Mouse (Mus musculus) testis, adult 2 months (tissue): ENCODE measurements at regions not wholly inside any gene's neighbourhood (a gene's known extent, or its start where the extent isn't known, plus 50 kb on each side); places are given as distances from the start of the nearest gene placed in this dataset.
A peak's percentile ranks its signal among the peaks of the same experiment; 100 is the strongest.

Experiments used
- H3K27ac ChIP-seq: fragments of 200-500 bp; 2 replicates; pipeline ENCODE4 v1.5.1; 2012; ENCODE audit warnings: low read depth, low read length; ENCODE audit not compliant: control insufficient read depth, insufficient read depth
- H3K27me3 ChIP-seq: fragments of 200-500 bp; 2 replicates; pipeline ENCODE4 v1.6.1; 2012; ENCODE audit warnings: mild to moderate bottlenecking, low read length, moderate library complexity; ENCODE audit not compliant: control insufficient read depth, insufficient read depth
- H3K36me3 ChIP-seq: fragments of 200-500 bp; 2 replicates; pipeline ENCODE4 v1.6.1; 2012; ENCODE audit warnings: mild to moderate bottlenecking, low read length; ENCODE audit not compliant: control insufficient read depth, insufficient read depth
- H3K4me1 ChIP-seq: fragments of 200-500 bp; 2 replicates; pipeline ENCODE4 v1.6.1; 2012; ENCODE audit warnings: low read length; ENCODE audit not compliant: control insufficient read depth, insufficient read depth
- H3K4me3 ChIP-seq: fragments of 200-500 bp; 2 replicates; pipeline ENCODE4 v1.5.1; 2012; ENCODE audit warnings: low read depth, mild to moderate bottlenecking, low read length, moderate library complexity, mixed read lengths; ENCODE audit not compliant: control insufficient read depth
- CTCF ChIP-seq: fragments of 200-500 bp; IDR thresholded peaks from 2 replicates; pipeline ENCODE4 v1.5.1; 2012; ENCODE audit warnings: low read depth, mild to moderate bottlenecking, inconsistent platforms, low read length, moderate library complexity; ENCODE audit not compliant: control insufficient read depth, insufficient read depth, insufficient replicate concordance
- POLR2A ChIP-seq: fragments of 200-500 bp; IDR thresholded peaks from 2 replicates; pipeline ENCODE4 v1.6.1; 2012; ENCODE audit warnings: low read depth, mild to moderate bottlenecking, inconsistent platforms, low read length, moderate library complexity; ENCODE audit not compliant: control insufficient read depth

- H3K36me3 ChIP-seq: no peaks in the 10 kb centered on the region
Observed at GRCm38 (mm10) chr8:114063566-114063965, 69.8 kb upstream of the Nudt7 start.

DNA sequence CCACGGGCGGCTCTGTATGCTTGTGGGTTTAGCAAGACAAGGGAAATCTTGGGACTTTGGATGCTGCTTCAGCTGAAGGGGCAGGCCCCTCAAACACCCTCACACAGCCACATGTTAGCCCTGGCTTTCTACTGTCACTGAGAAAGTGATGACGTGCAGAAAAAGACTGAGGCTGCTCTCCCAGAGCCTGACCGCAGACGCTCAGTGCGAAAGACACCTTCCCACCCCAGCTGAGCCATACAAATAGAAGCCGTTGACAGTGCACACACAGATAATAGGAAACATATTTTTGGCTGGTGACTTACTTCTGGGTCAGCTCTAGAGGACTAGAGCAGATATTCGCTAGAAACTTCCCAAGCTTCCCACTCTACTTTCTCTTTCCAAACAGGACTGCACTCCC, 61.0 kb upstream of the Nudt7 start:
- H3K4me3 ChIP-seq: no peak overlapping the region
- TF ChIP-seq CTCF: no peak
- no peak for TF ChIP-seq POLR2A
- no peaks in the 10 kb centered on the region for H3K27me3 ChIP-seq
- H3K27ac ChIP-seq: no peak overlapping the region
- H3K36me3 ChIP-seq: no peaks in the 10 kb centered on the region
- no peaks in the 10 kb centered on the region for H3K4me1 ChIP-seq

More at GRCm38 (mm10) chr8:114063566-114063965, 69.8 kb upstream of the Nudt7 start:
- Histone ChIP-seq H3K4me3 (no peak overlapping the region), H3K4me1 (no peaks in the 10 kb centered on the region), H3K27ac (no peak overlapping the region), H3K27me3 (no peaks in the 10 kb centered on the region)
- TF ChIP-seq POLR2A: no peak
- no peak for TF ChIP-seq CTCF

- no peaks in the 10 kb centered on the region for H3K27me3 ChIP-seq
- TF ChIP-seq POLR2A (no peak), CTCF (peak; percentile 79; the same call in 1 of the 2 replicates)
- H3K4me3 ChIP-seq: no peak overlapping the region
- H3K27ac ChIP-seq: no peak overlapping the region
- H3K36me3 ChIP-seq: no peaks in the 10 kb centered on the region
- no peaks in the 10 kb centered on the region for H3K4me1 ChIP-seq
Observed at GRCm38 (mm10) chr8:114074122-114074521, 59.2 kb upstream of the Nudt7 start.

DNA sequence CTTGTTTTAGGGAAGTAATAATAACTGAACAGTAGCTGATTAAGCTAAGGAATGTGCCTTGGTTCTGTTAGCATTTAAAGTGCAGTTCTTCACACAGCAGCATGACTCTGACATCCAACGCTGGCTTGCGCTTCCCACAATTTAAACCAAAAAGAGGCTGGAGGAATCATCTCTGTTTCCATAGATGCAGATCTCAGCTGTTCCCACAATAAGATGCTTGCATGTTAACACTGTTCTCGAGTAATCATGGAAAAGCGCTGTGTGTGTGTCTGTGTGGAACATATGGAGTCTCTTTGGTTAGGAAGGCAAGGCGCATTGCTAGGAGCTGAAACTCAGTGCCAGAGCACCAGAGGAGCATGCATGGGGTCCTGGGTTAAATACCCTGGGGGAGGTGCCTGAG, 56.7 kb upstream of the Nudt7 start:
- Histone ChIP-seq H3K4me3 (no peak overlapping the region), H3K27ac (no peak overlapping the region), H3K4me1 (no peaks in the 10 kb centered on the region), H3K27me3 (no peaks in the 10 kb centered on the region), H3K36me3 (no peaks in the 10 kb centered on the region)
- TF ChIP-seq POLR2A (no peak), CTCF (no peak)

DNA sequence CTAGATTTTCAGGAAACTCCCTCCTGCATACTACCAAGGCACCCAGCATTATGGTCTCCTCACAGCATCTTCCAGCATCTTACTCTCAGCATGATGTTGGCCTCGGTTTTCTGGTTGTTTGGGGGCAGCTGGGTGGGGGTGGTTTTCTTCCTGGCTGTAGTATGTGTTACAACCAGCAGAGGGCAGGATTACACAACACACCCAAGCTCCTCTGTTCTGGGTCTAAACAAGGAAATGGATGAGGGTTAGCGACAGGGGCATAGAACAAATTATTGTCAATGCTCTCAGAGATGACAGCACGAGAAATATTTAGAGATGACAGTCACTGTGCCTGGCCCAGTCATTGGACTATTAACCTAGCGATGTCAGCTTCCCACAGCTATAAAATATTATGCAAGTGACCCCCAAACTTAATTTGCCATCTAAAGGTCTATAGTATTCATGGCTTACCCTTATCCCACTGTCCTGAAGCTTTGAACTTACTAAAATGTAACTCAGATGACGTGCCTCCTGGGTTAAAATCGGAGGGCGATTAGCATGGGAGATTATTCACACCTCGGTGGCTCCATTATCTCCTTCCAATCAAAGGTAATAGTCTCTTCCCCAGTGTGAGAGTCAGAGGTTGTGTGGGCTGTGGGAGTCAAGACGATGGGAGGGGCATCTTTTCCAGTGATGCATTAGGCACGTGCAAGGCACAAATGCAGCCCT, 52.2 kb upstream of the Nudt7 start:
- Histone ChIP-seq H3K27ac (no peak overlapping the region), H3K4me1 (no peaks in the 10 kb centered on the region), H3K27me3 (no peaks in the 10 kb centered on the region), H3K36me3 (no peaks in the 10 kb centered on the region), H3K4me3 (no peak overlapping the region)
- TF ChIP-seq POLR2A (no peak), CTCF (peak; percentile 29; the same call in 1 of the 2 replicates)

- Histone ChIP-seq H3K27ac (no peak overlapping the region), H3K4me1 (no peaks in the 10 kb centered on the region), H3K36me3 (no peaks in the 10 kb centered on the region), H3K27me3 (no peaks in the 10 kb centered on the region), H3K4me3 (no peak overlapping the region)
- TF ChIP-seq POLR2A (no peak), CTCF (no peak)
Observed at GRCm38 (mm10) chr8:114081757-114082059, 51.6 kb upstream of the Nudt7 start.
